Mouse (Mus musculus) hindbrain, embryonic 16.5 days (tissue): ENCODE measurements around the gene Ap2b1. TPM values are rescaled to one million over a fixed set of nuclear protein-coding genes. Genes with fewer than 3 reads are reported as not detected.

ENCODE experiments used
- ATAC-seq: fragments of 200-750 bp; cut with Nextera tagmentation; 2 replicates; pipeline ENCODE4 v1.8.0; 2017; ENCODE audit warnings: moderate TSS enrichment, moderate library complexity
- H3K27ac ChIP-seq: fragments of 300-500 bp; sonication (generic); 2 replicates; pipeline ENCODE4 v1.5.1; 2014; ENCODE audit warnings: low read depth, mild to moderate bottlenecking, control low read depth, low read length, moderate library complexity
- H3K27me3 ChIP-seq: fragments of 300-500 bp; sonication (generic); replicated peaks from 2 replicates; pipeline ENCODE4 v1.6.1; 2014; ENCODE audit warnings: low read length; ENCODE audit not compliant: control insufficient read depth, insufficient read depth
- H3K36me3 ChIP-seq: fragments of 300-500 bp; sonication (generic); 2 replicates; pipeline ENCODE4 v1.6.1; 2014; ENCODE audit warnings: mild to moderate bottlenecking, low read length, moderate library complexity, mixed read lengths; ENCODE audit not compliant: control insufficient read depth, insufficient read depth
- H3K4me1 ChIP-seq: fragments of 300-500 bp; sonication (generic); 2 replicates; pipeline ENCODE4 v1.6.1; 2014; ENCODE audit warnings: low read depth, low read length; ENCODE audit not compliant: control insufficient read depth, insufficient read depth
- H3K4me2 ChIP-seq: fragments of 300-500 bp; sonication (generic); 2 replicates; pipeline ENCODE4 v1.6.1; 2014; ENCODE audit warnings: mild to moderate bottlenecking, low read length, control low read depth, moderate library complexity
- H3K4me3 ChIP-seq: fragments of 300-500 bp; sonication (generic); 2 replicates; pipeline ENCODE4 v1.5.1; 2014; ENCODE audit warnings: mild to moderate bottlenecking, low read length, control low read depth, moderate library complexity
- H3K9ac ChIP-seq: fragments of 300-500 bp; sonication (generic); 2 replicates; pipeline ENCODE4 v1.6.1; 2014; ENCODE audit warnings: low read depth, mild to moderate bottlenecking, control low read depth, low read length, moderate library complexity
- H3K9me3 ChIP-seq: fragments of 300-500 bp; sonication (generic); 2 replicates; pipeline ENCODE4 v1.6.1; 2014; ENCODE audit warnings: mild to moderate bottlenecking, low read length, moderate library complexity; ENCODE audit not compliant: control insufficient read depth
- WGBS: fragments of 180-500 bp; shearing (Covaris S2); extraction: QIAGEN DNeasy Blood & Tissue Kit; methylation state at CpG from one replicate; pipeline ENCODE4 v1.1.7; 2014; 5-methylcytosine and 5-hydroxymethylcytosine counted together
- polyA plus RNA-seq: library from polyadenylated mRNA; unstranded; fragments of >200 nt; fragmentation: Nextera tagmentation; extraction: Ambion mirVana; gene quantifications from 2 replicates; pipeline ENCODE4 v1.2.1, GENCODE M21; 2015

Ap2b1 gene
- polyA plus RNA-seq, 1 experiment from 2014 or later, result 113 TPM

DNA sequence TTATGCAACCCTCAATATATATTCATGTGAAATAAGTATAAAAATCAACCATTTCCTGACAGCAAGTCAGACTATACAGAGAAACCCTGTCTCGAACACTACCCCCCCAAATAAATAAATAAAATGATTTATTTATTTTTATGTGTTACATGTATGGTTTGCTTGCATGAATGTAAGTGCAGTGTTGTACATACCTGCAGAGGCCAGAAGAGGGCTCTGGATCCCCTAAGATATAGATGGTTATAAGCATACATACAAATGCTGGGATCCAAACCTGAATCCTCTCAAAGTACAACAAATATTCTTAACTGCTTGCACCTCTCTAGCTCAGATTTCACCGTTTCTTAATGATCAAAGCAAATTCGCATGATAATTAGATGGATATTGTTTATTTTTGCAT lies 58.6 kb downstream of the Ap2b1 start:
- ATAC-seq, result no peak
- no peak overlapping the region for H3K4me3 ChIP-seq
- H3K9ac ChIP-seq, result no peak overlapping the region
- no peaks in the 10 kb centered on the region for H3K27me3 ChIP-seq
- no peaks in the 10 kb centered on the region for H3K9me3 ChIP-seq
- no peaks in the 10 kb centered on the region for H3K4me1 ChIP-seq
- H3K36me3 ChIP-seq, result no peaks in the 10 kb centered on the region; the same call in none of the 2 replicates
- no peak overlapping the region for H3K4me2 ChIP-seq
- no peak overlapping the region for H3K27ac ChIP-seq
- WGBS, result 70% methylated on average over 3 of the region's 3 CpGs

DNA sequence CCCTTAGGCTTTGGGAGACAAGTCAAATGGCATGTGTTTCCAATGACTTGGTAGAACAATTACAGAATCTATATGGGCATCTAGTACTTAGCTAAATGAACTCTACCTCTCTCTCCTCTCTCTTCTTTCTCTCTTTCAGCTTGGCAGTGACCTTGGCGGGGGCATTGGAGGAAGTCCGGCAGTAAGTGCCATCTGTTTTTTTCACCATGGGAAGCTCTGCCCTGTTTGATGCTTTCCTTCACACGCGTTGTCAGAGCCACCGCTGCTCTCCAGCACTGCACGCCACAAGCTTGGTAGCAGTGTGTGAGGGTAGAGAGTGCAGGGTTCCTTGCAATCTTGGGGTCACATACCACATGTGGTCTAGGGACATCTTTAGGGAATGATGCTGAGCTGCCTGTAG lies 65.8 kb downstream of the Ap2b1 start:
- Histone ChIP-seq H3K4me3 (no peak overlapping the region), H3K9me3 (no peaks in the 10 kb centered on the region), H3K4me1 (no peaks in the 10 kb centered on the region), H3K4me2 (no peak overlapping the region), H3K9ac (no peak overlapping the region), H3K27ac (no peak overlapping the region), H3K27me3 (no peaks in the 10 kb centered on the region), H3K36me3 (peaks cover 22% of the 10 kb centered on the region)
- WGBS, result 90% methylated on average over 6 of the region's 6 CpGs
- no peak for ATAC-seq

DNA sequence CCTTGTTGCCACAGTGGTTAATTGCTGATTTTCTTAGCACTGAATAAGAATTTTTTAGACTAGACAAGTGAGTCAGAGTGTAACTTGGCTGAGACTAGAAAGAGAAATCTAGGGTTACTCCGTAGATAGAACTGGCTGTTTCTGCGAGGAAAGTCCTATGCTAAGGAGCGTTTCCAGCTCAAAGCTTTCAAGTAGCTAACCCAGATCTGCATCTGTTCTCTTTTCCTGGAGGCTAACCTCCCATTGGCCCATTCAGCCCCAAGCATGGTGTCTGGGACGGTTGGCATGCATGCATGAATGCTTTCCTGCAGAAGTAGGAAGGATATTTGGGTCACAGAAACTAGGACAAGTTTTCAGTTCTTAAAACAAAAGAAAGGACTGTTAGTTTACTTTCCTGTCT lies 72.4 kb downstream of the Ap2b1 start:
- Histone ChIP-seq H3K9ac (no peak overlapping the region), H3K27me3 (no peaks in the 10 kb centered on the region), H3K9me3 (no peaks in the 10 kb centered on the region), H3K4me2 (no peak overlapping the region), H3K36me3 (peaks cover 23% of the 10 kb centered on the region; the same call in 1 of the 2 replicates), H3K4me3 (no peak overlapping the region), H3K4me1 (no peaks in the 10 kb centered on the region), H3K27ac (no peak overlapping the region)
- WGBS, result 75% methylated on average over 4 of the region's 4 CpGs
- no peak for ATAC-seq

DNA sequence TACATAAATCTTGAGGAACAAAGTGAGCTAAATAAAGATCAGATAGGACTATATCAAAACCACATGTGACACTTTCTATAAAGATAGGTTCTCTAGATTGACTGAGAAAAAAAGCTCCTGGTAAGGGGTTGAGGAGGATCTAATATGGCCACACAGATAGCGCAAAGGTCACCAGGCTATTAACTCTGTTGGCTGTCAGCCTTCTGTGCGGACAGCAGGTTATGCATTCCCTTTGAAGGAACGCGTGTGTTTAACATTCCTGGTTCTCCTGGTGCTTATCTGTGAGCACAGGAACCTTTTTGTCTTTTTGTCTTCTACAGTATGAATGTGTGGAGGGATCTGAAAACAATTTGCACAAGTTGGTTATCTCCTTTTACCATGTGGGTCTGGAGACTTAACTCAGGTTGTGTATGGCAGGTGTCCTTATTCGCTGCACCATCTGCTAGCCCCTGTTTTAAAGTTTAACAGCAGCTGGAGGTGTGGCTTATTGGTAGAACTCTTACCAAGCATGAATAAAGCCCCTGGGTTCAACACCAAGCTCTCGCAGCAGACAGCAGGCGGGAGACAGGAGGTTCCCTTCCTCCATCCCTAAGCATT lies 81.0 kb downstream of the Ap2b1 start:
- no peak for ATAC-seq
- Histone ChIP-seq H3K9ac (no peak overlapping the region), H3K36me3 (peaks cover 7% of the 10 kb centered on the region), H3K9me3 (no peaks in the 10 kb centered on the region), H3K4me1 (no peaks in the 10 kb centered on the region), H3K27me3 (no peaks in the 10 kb centered on the region), H3K4me2 (no peak overlapping the region), H3K27ac (no peak overlapping the region), H3K4me3 (no peak overlapping the region)
- 81% methylated on average over 7 of the region's 7 CpGs for WGBS

DNA sequence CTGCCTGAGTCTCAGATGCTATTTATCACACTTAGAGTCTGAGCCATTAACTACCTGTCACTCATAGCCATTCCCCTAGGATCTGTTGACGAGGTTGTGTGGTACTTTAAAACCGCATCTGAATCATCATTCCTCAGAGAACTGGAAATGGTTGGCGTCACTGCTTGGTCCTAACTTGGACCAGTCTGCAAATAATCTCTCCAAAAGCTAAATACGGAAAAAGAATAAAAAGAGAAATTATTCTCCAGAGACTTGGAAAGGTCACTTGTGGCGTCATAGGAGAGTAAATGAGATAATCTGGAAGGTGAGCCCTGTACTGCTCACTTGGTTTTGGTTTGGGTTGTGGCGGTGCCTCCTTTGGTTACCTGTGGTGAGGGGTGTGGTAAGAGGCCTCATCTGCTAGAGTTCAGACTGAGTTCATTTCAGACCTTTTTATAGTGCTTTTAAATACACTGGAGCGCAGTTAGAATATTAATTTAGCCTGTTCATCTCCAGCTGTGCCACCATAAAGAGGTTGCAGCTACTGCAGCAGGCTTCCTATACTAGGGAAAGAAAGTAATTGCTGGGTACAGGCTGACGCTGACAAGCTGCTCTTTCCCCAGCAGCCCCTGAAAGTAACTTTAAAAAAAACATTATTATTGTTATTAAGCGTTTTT lies 84.2 kb downstream of the Ap2b1 start:
- no peak for ATAC-seq
- H3K9me3 ChIP-seq, result no peaks in the 10 kb centered on the region
- no peak overlapping the region for H3K9ac ChIP-seq
- H3K27me3 ChIP-seq, result no peaks in the 10 kb centered on the region
- H3K36me3 ChIP-seq, result peaks cover 2% of the 10 kb centered on the region
- 36% methylated on average over 9 of the region's 9 CpGs for WGBS
- H3K4me3 ChIP-seq, result no peak overlapping the region
- no peaks in the 10 kb centered on the region for H3K4me1 ChIP-seq
- no peak overlapping the region for H3K4me2 ChIP-seq
- no peak overlapping the region for H3K27ac ChIP-seq

DNA sequence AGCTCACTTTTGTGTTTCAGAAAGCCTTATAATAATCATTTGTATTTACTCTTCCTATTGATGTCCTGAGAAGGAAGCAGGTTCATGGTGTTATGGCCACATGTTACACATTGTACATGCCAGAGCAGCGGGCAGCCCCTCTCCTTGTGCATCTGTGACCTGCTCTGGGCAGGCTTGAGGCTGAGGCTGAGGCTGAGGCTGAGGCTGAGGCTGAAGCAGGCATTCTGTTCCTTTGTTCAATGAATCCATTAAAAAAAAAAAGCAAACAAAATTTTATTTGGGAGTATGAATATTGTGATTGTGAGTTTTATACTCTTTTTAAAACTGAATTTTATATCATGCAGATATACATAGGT lies 84.7 kb downstream of the Ap2b1 start:
- Histone ChIP-seq H3K9me3 (no peaks in the 10 kb centered on the region), H3K27me3 (no peaks in the 10 kb centered on the region), H3K4me3 (no peak overlapping the region), H3K9ac (no peak overlapping the region), H3K4me2 (no peak overlapping the region), H3K36me3 (peaks cover 2% of the 10 kb centered on the region), H3K4me1 (no peaks in the 10 kb centered on the region), H3K27ac (no peak overlapping the region)
- 36% methylated on average over 1 of the region's 1 CpGs for WGBS
- ATAC-seq, result no peak

DNA sequence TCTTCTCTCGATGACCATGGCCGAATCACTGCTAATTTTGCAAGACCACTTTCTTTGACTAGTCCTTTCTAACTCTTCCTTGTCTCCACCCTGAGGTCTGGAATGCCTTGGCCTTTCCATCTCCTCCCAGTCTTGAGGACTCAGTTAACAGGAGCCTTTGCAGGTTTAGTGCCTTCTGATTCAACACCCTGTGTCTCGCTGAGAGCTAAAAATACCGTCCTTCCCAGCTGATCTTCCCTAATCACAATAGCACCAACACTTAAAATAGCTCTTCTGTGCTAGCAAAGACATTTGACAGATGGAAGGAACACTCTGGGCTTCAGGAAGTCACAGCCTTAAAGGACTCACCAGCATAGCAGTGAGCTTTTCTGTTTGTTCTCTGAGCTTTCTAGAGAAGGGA lies 94.2 kb downstream of the Ap2b1 start:
- Histone ChIP-seq H3K4me3 (no peak overlapping the region), H3K27ac (no peak overlapping the region), H3K9me3 (no peaks in the 10 kb centered on the region), H3K9ac (no peak overlapping the region), H3K4me1 (peaks cover 4% of the 10 kb centered on the region), H3K27me3 (no peaks in the 10 kb centered on the region), H3K36me3 (peaks cover 16% of the 10 kb centered on the region), H3K4me2 (no peak overlapping the region)
- WGBS, result 92% methylated on average over 4 of the region's 4 CpGs
- no peak for ATAC-seq

DNA sequence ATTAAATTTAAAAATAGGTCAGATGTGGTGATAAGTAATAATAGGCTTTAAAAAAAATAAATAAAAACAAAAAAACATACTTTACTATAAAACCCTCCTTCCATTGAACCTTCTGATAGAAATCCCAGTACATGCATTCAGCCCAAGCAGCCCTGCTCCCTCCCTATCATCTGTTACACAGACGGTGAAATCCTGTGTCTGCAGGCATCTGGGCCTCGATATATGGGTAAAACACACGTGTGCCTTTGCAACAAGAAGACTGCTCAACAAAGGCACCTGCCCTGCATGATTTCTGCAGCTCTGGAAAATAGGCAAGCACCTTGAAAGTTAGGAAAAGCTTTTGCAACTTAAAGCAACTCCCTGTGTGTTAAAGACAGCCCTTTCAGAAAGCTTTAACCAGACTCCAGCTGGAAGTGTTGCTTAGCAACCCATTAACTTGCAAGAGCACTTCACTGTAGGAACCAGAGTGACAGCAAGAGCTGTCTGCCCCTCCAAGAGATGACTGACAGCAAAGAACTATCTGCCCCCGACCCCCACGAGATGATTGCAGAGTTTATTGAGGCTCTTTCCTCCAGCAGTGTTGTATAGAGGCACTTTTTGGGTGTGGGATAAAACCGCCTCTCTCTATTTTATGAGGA lies 96.1 kb downstream of the Ap2b1 start:
- H3K4me3 ChIP-seq, result no peak overlapping the region
- H3K27me3 ChIP-seq, result no peaks in the 10 kb centered on the region
- H3K27ac ChIP-seq, result peak overlapping the region; percentile 26; the same call in 1 of the 2 replicates
- peaks cover 4% of the 10 kb centered on the region for H3K4me1 ChIP-seq
- H3K9ac ChIP-seq, result no peak overlapping the region
- ATAC-seq, result no peak; the same call in 1 of the 2 replicates
- no peak overlapping the region for H3K4me2 ChIP-seq
- no peaks in the 10 kb centered on the region for H3K9me3 ChIP-seq
- 11% methylated on average over 6 of the region's 6 CpGs for WGBS
- peaks cover 18% of the 10 kb centered on the region for H3K36me3 ChIP-seq

DNA sequence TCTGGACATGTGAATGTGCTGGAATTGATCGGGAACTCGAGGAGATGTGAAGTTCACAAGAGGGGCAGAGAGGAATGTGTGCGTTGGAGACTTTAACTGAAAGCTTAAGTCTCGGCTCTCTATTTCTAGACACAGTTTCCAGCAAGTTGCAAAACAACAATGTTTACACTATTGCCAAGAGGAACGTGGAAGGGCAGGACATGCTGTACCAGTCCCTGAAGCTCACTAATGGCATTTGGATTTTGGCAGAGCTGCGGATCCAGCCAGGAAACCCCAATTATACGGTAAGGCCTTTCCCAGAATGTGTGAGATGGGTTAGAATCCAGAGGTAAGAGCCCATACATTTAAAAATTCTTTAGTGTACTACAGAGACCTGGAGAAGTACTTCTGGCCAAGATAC lies 98.8 kb downstream of the Ap2b1 start:
- peaks cover 4% of the 10 kb centered on the region for H3K4me1 ChIP-seq
- no peak for ATAC-seq
- H3K4me3 ChIP-seq, result no peak overlapping the region
- H3K27me3 ChIP-seq, result no peaks in the 10 kb centered on the region
- H3K4me2 ChIP-seq, result no peak overlapping the region
- peaks cover 15% of the 10 kb centered on the region for H3K36me3 ChIP-seq
- no peaks in the 10 kb centered on the region for H3K9me3 ChIP-seq
- no peak overlapping the region for H3K27ac ChIP-seq
- 91% methylated on average over 7 of the region's 7 CpGs for WGBS
- H3K9ac ChIP-seq, result no peak overlapping the region
